Mouse (Mus musculus): ENCODE measurements around the gene Lrrc23.

GRCm38 (mm10) chr6:124790121-124790520, 10.6 kb upstream of the Lrrc23 start:
- TF ChIP-seq CTCF (IDR thresholded peaks at IDR 0.05; ENCODE audit: low read depth, low read length) (no peak), GATA1 (IDR thresholded peaks at IDR 0.05; ENCODE audit: borderline replicate concordance, low read length) (no peak)
